Mouse (Mus musculus): ENCODE data around the gene Endou. TPM values are rescaled to one million over a fixed set of nuclear protein-coding genes. Genes with fewer than 3 reads are reported as not detected.
A peak's percentile ranks its signal among the peaks of the same experiment; 100 is the strongest.

Endou gene
- polyA plus RNA-seq, 1 experiment from 2014 or later = 0.23 TPM

GRCm38 (mm10) chr15:97743210-97743609, 12.1 kb upstream of the Endou start:
- H3K4me3 ChIP-seq (ENCODE audit: low read depth, low read length) = no peak overlapping the region
- H3K9ac ChIP-seq (ENCODE audit: low read depth, low read length) = no peak overlapping the region
- 87% methylated on average over 5 of the region's 5 CpGs for WGBS
- H3K4me2 ChIP-seq (ENCODE audit: low read length) = no peak overlapping the region
- 0 out of 2 replicates have a peak, but pooled peaks cover 2% of the 10 kb centered on the region for H3K9me3 ChIP-seq (replicated peaks; ENCODE audit: control insufficient read depth, low read length, poor library complexity, severe bottlenecking)
- no peaks in the 10 kb centered on the region for H3K27me3 ChIP-seq (ENCODE audit: control insufficient read depth, insufficient read depth, low read depth, low read length)
- ATAC-seq = no peak
- no peak overlapping the region for H3K27ac ChIP-seq (ENCODE audit: low read length)
- no peaks in the 10 kb centered on the region; the same call in 1 of the 2 replicates for H3K36me3 ChIP-seq (ENCODE audit: control insufficient read depth, insufficient read depth, low read length)
- H3K4me1 ChIP-seq (ENCODE audit: control insufficient read depth, insufficient read depth, low read length) = peaks cover 6% of the 10 kb centered on the region; the same call in 1 of the 2 replicates

DNA sequence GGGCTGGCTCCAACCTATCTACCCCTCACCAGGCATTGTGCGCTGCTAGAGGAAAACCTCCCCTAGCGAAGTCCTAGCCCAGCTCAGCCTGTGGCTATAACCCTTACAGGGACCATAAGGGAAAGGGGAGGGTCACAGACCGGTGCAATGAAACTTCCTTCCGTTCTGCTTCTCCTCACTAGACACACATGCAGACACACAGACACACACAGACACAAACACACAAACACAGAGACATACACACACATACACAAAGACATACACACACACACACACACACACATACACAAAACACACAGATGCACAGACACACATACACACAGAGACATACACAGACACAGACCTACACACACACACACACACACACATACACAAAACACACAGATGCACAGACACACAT, 11.5 kb upstream of the Endou start:
- Histone ChIP-seq H3K4me2 (ENCODE audit: low read length) (no peak overlapping the region), H3K4me3 (ENCODE audit: low read depth, low read length) (no peak overlapping the region), H3K36me3 (ENCODE audit: control insufficient read depth, insufficient read depth, low read length) (no peaks in the 10 kb centered on the region; the same call in 1 of the 2 replicates), H3K27me3 (ENCODE audit: control insufficient read depth, insufficient read depth, low read depth, low read length) (no peaks in the 10 kb centered on the region), H3K27ac (ENCODE audit: low read length) (no peak overlapping the region), H3K4me1 (ENCODE audit: control insufficient read depth, insufficient read depth, low read length) (peaks cover 6% of the 10 kb centered on the region; the same call in 1 of the 2 replicates), H3K9me3 (replicated peaks; ENCODE audit: control insufficient read depth, low read length, poor library complexity, severe bottlenecking) (0 out of 2 replicates have a peak, but pooled peaks cover 2% of the 10 kb centered on the region), H3K9ac (ENCODE audit: low read depth, low read length) (no peak overlapping the region)
- ATAC-seq = no peak
- WGBS = 33% methylated on average over 4 of the region's 4 CpGs

- ATAC-seq = no peak
Observed at GRCm38 (mm10) chr15:97742074-97742473, 10.9 kb upstream of the Endou start.

DNA sequence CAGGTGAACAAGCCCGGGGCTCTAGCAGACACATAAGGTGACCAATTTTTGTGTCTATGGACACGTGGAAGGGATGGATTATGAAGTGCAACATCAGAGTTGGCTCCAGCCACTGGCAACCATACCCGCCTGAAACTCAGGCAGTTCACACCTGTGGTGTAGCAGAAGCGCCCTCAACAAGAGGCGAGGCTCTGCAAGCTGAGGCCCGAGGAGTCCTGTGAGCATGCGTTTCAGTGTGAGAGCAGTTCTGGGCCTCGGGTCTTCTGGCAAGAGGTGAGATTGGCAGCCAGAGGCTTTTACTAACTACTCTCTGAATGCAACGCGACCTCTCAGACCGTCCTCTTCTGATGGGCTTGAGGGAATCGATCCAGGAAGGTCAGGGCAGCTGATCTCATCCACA, 10.5 kb upstream of the Endou start:
- H3K4me3 ChIP-seq (ENCODE audit: low read depth, low read length) = no peak overlapping the region
- no peak overlapping the region for H3K9ac ChIP-seq (ENCODE audit: low read depth, low read length)
- 81% methylated on average over 12 of the region's 12 CpGs for WGBS
- ATAC-seq = no peak
- 0 out of 2 replicates have a peak, but pooled peaks cover 2% of the 10 kb centered on the region for H3K9me3 ChIP-seq (replicated peaks; ENCODE audit: control insufficient read depth, low read length, poor library complexity, severe bottlenecking)
- H3K4me2 ChIP-seq (ENCODE audit: low read length) = no peak overlapping the region
- no peaks in the 10 kb centered on the region for H3K27me3 ChIP-seq (ENCODE audit: control insufficient read depth, insufficient read depth, low read depth, low read length)
- peak overlapping the region; percentile 14; the same call in 1 of the 2 replicates for H3K27ac ChIP-seq (ENCODE audit: low read length)
- H3K36me3 ChIP-seq (ENCODE audit: control insufficient read depth, insufficient read depth, low read length) = no peaks in the 10 kb centered on the region; the same call in 1 of the 2 replicates
- peaks cover 6% of the 10 kb centered on the region; the same call in 1 of the 2 replicates for H3K4me1 ChIP-seq (ENCODE audit: control insufficient read depth, insufficient read depth, low read length)

More at GRCm38 (mm10) chr15:97742074-97742473, 10.9 kb upstream of the Endou start:
- 0 out of 2 replicates have a peak, but pooled peaks cover 2% of the 10 kb centered on the region for H3K9me3 ChIP-seq (replicated peaks; ENCODE audit: control insufficient read depth, low read length, poor library complexity, severe bottlenecking)
- no peak overlapping the region for H3K4me3 ChIP-seq (ENCODE audit: low read depth, low read length)
- 42% methylated on average over 7 of the region's 7 CpGs for WGBS
- no peaks in the 10 kb centered on the region for H3K27me3 ChIP-seq (ENCODE audit: control insufficient read depth, insufficient read depth, low read depth, low read length)
- H3K27ac ChIP-seq (ENCODE audit: low read length) = no peak overlapping the region
- H3K4me2 ChIP-seq (ENCODE audit: low read length) = no peak overlapping the region
- no peak overlapping the region for H3K9ac ChIP-seq (ENCODE audit: low read depth, low read length)
- no peaks in the 10 kb centered on the region; the same call in 1 of the 2 replicates for H3K36me3 ChIP-seq (ENCODE audit: control insufficient read depth, insufficient read depth, low read length)
- peaks cover 6% of the 10 kb centered on the region; the same call in 1 of the 2 replicates for H3K4me1 ChIP-seq (ENCODE audit: control insufficient read depth, insufficient read depth, low read length)

DNA sequence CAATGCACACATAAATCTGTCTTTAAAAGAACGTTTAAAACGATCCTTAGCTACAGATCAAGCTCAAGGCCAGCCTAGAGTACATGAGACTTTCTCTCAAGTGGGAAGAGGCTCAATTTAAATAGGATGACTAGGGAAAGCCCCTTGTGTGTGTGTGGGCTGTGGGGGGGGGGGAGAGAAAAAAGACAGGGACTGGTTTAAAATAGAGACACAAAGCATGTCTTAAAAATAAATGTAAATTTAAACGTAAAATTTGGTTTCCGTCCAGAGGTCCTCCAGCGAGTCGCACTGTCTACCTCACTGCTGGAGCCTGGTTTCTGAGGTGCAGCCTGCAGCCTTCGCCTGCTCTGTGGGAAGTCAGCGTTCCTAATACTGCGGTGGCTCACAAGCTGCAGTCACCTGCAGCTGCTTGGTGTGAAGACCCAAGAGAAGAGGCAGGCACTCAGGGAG, 9.2 kb upstream of the Endou start:
- H3K9me3 ChIP-seq (replicated peaks; ENCODE audit: control insufficient read depth, low read length, poor library complexity, severe bottlenecking) = 0 out of 2 replicates have a peak, but pooled peaks cover 2% of the 10 kb centered on the region

GRCm38 (mm10) chr15:97738923-97739322, 7.8 kb upstream of the Endou start:
- 96% methylated on average over 7 of the region's 7 CpGs for WGBS

More for the DNA sequence above, 9.2 kb upstream of the Endou start:
- Histone ChIP-seq H3K9ac (ENCODE audit: low read depth, low read length) (no peak overlapping the region), H3K27me3 (ENCODE audit: control insufficient read depth, insufficient read depth, low read depth, low read length) (no peaks in the 10 kb centered on the region), H3K27ac (ENCODE audit: low read length) (no peak overlapping the region), H3K36me3 (ENCODE audit: control insufficient read depth, insufficient read depth, low read length) (no peaks in the 10 kb centered on the region), H3K4me2 (ENCODE audit: low read length) (no peak overlapping the region), H3K4me3 (ENCODE audit: low read depth, low read length) (no peak overlapping the region), H3K4me1 (ENCODE audit: control insufficient read depth, insufficient read depth, low read length) (peaks cover 6% of the 10 kb centered on the region; the same call in 1 of the 2 replicates)
- ATAC-seq = no peak
- WGBS = 87% methylated on average over 9 of the region's 9 CpGs

DNA sequence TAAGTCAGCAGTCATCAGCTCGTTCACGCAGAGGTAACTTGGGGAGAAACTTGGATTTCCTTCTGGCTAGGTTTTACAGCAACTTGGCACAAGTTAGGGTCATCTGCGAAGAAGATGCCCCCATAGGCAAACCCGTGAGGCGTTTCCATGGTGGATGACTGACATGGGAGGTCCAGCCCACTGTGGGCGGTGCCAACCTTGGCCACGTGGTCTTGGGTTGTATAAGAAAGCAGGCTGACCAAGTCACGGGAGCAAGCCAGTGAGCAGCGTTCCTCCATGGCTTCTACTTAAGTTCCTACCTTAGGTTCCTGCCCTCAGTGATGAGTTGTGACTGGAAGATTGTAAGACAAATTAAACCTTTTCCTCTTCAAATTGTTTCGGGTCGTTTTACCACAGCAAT, 849 bp upstream of the Endou start:
- Histone ChIP-seq H3K4me3 (ENCODE audit: low read depth, low read length) (no peak overlapping the region), H3K4me2 (ENCODE audit: low read length) (no peak overlapping the region), H3K36me3 (ENCODE audit: control insufficient read depth, insufficient read depth, low read length) (no peaks in the 10 kb centered on the region), H3K27ac (ENCODE audit: low read length) (no peak overlapping the region), H3K9ac (ENCODE audit: low read depth, low read length) (no peak overlapping the region), H3K27me3 (ENCODE audit: control insufficient read depth, insufficient read depth, low read depth, low read length) (no peaks in the 10 kb centered on the region), H3K9me3 (replicated peaks; ENCODE audit: control insufficient read depth, low read length, poor library complexity, severe bottlenecking) (no peaks in the 10 kb centered on the region), H3K4me1 (ENCODE audit: control insufficient read depth, insufficient read depth, low read length) (no peaks in the 10 kb centered on the region)
- 87% methylated on average over 11 of the region's 11 CpGs for WGBS
- no peak for ATAC-seq

More at GRCm38 (mm10) chr15:97738923-97739322, 7.8 kb upstream of the Endou start:
- no peak overlapping the region for H3K4me3 ChIP-seq (ENCODE audit: low read depth, low read length)
- H3K27me3 ChIP-seq (ENCODE audit: control insufficient read depth, insufficient read depth, low read depth, low read length) = no peaks in the 10 kb centered on the region
- H3K36me3 ChIP-seq (ENCODE audit: control insufficient read depth, insufficient read depth, low read length) = no peaks in the 10 kb centered on the region
- 0 out of 2 replicates have a peak, but pooled peaks cover 2% of the 10 kb centered on the region for H3K9me3 ChIP-seq (replicated peaks; ENCODE audit: control insufficient read depth, low read length, poor library complexity, severe bottlenecking)
- H3K4me2 ChIP-seq (ENCODE audit: low read length) = no peak overlapping the region
- peaks cover 6% of the 10 kb centered on the region; the same call in 1 of the 2 replicates for H3K4me1 ChIP-seq (ENCODE audit: control insufficient read depth, insufficient read depth, low read length)
- H3K27ac ChIP-seq (ENCODE audit: low read length) = no peak overlapping the region
- no peak overlapping the region for H3K9ac ChIP-seq (ENCODE audit: low read depth, low read length)
- no peak for ATAC-seq

DNA sequence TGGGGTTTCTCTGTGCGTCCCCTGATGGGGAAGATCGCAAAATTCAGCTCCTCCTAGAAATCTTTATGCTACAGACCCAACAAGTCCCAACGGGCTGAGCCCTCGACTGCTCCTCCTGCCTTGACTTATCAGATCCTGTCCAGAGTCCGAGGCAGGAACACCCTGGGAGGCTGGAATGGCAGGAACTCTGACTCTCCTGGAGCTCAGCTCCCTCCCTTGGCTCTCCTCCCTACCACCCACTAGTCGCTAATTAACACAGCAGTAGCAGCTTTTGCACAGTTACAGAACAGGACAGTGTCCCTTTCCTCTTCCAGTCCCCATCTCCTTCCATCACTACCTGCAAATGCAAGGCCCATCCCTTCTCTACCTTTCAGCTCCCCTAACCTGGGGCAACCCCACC, 774 bp downstream of the Endou start:
- Histone ChIP-seq H3K4me2 (ENCODE audit: low read length) (no peak overlapping the region), H3K27ac (ENCODE audit: low read length) (no peak overlapping the region), H3K27me3 (ENCODE audit: control insufficient read depth, insufficient read depth, low read depth, low read length) (no peaks in the 10 kb centered on the region), H3K4me3 (ENCODE audit: low read depth, low read length) (no peak overlapping the region), H3K4me1 (ENCODE audit: control insufficient read depth, insufficient read depth, low read length) (no peaks in the 10 kb centered on the region), H3K36me3 (ENCODE audit: control insufficient read depth, insufficient read depth, low read length) (no peaks in the 10 kb centered on the region), H3K9ac (ENCODE audit: low read depth, low read length) (no peak overlapping the region), H3K9me3 (replicated peaks; ENCODE audit: control insufficient read depth, low read length, poor library complexity, severe bottlenecking) (no peaks in the 10 kb centered on the region)
- 58% methylated on average over 6 of the region's 6 CpGs for WGBS
- no peak for ATAC-seq

- no peak overlapping the region for H3K9ac ChIP-seq (ENCODE audit: low read depth, low read length)
- H3K27me3 ChIP-seq (ENCODE audit: control insufficient read depth, insufficient read depth, low read depth, low read length) = no peaks in the 10 kb centered on the region
- no peak overlapping the region for H3K4me3 ChIP-seq (ENCODE audit: low read depth, low read length)
- no peaks in the 10 kb centered on the region for H3K36me3 ChIP-seq (ENCODE audit: control insufficient read depth, insufficient read depth, low read length)
- no peaks in the 10 kb centered on the region for H3K9me3 ChIP-seq (replicated peaks; ENCODE audit: control insufficient read depth, low read length, poor library complexity, severe bottlenecking)
- H3K4me2 ChIP-seq (ENCODE audit: low read length) = no peak overlapping the region
- no peak for ATAC-seq
- no peak overlapping the region for H3K27ac ChIP-seq (ENCODE audit: low read length)
- 70% methylated on average over 7 of the region's 7 CpGs for WGBS
- H3K4me1 ChIP-seq (ENCODE audit: control insufficient read depth, insufficient read depth, low read length) = no peaks in the 10 kb centered on the region
Observed at GRCm38 (mm10) chr15:97728804-97729203, 2.3 kb downstream of the Endou start.
